Mouse (Mus musculus) limb, embryonic 10.5 days (tissue): ENCODE data around the gene Slc22a4. TPM values are rescaled to one million over a fixed set of nuclear protein-coding genes. Genes with fewer than 3 reads are reported as not detected.
"Not testable (repeated sequence)": the region's sequence is repeated elsewhere in the genome, so short reads cannot be mapped to it uniquely, and the experiment has no call there.

Experiments
- DNase-seq: peaks from one replicate; pipeline ENCODE4 v3.0.0-alpha.2; 2017; ENCODE audit warnings: low spot score
- H3K27ac ChIP-seq: fragments of 300-500 bp; sonication (generic); 2 replicates; pipeline ENCODE4 v1.5.1; 2016; ENCODE audit warnings: mild to moderate bottlenecking
- H3K27me3 ChIP-seq: fragments of 300-500 bp; sonication (generic); 2 replicates; pipeline ENCODE4 v1.6.1; 2016; ENCODE audit warnings: low read depth, mild to moderate bottlenecking; ENCODE audit not compliant: poor library complexity, severe bottlenecking
- H3K36me3 ChIP-seq: fragments of 300-500 bp; sonication (generic); 2 replicates; pipeline ENCODE4 v1.6.1; 2016; ENCODE audit warnings: mild to moderate bottlenecking, moderate library complexity
- H3K4me1 ChIP-seq: fragments of 300-500 bp; sonication (generic); 2 replicates; pipeline ENCODE4 v1.6.1; 2016
- H3K4me3 ChIP-seq: fragments of 300-500 bp; sonication (generic); 2 replicates; pipeline ENCODE4 v1.5.1; 2016; ENCODE audit warnings: mild to moderate bottlenecking, moderate library complexity
- H3K9me3 ChIP-seq: fragments of 300-500 bp; sonication (generic); replicated peaks from 2 replicates; pipeline ENCODE4 v1.6.1; 2016; ENCODE audit warnings: mild to moderate bottlenecking
- WGBS: fragments of 180-500 bp; shearing (Covaris S2); methylation state at CpG from one replicate; pipeline ENCODE4 v1.1.7; 2016; 5-methylcytosine and 5-hydroxymethylcytosine counted together
- polyA plus RNA-seq: library from polyadenylated mRNA; unstranded; fragments of >200 nt; fragmentation: Nextera tagmentation; extraction: Ambion mirVana; gene quantifications from 2 replicates; pipeline ENCODE4 v1.2.1, GENCODE M21; 2016

The Slc22a4 gene
- polyA plus RNA-seq, 1 experiment from 2014 or later, result 1.1 TPM

- Histone ChIP-seq H3K36me3 (peaks cover 45% of the 10 kb centered on the region), H3K4me3 (no peak overlapping the region), H3K4me1 (peaks cover 8% of the 10 kb centered on the region), H3K27me3 (no peaks in the 10 kb centered on the region), H3K27ac (no peak overlapping the region), H3K9me3 (no peaks in the 10 kb centered on the region)
- 86% methylated on average over 7 of the region's 7 CpGs for WGBS
- no peak for DNase-seq
Observed at GRCm38 (mm10) chr11:54051161-54051560, 23.3 kb upstream of the Slc22a4 start.

DNA sequence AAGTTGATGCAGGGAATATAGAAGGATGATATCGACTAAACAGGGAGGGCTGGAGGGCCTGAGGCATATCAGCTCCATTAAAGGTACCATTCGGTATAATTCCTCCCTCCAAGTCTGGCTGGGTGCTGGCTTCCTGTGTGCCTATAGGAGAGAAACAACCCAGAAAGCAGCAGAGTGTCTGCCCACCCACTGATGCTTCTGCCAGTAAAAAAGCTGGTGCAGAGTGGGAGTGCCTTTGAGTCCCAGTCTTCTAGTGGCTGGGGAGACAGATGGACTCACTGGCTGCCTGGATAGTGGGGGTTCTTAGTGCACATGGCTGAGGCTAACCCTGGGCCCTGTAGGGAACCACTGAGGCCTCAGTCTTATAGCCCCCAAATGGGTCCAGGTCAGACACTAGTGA is 22.3 kb upstream of the Slc22a4 start:
- H3K4me3 ChIP-seq, result no peak overlapping the region
- H3K4me1 ChIP-seq, result no peaks in the 10 kb centered on the region
- H3K36me3 ChIP-seq, result peaks cover 36% of the 10 kb centered on the region
- H3K27me3 ChIP-seq, result no peaks in the 10 kb centered on the region
- H3K9me3 ChIP-seq, result no peaks in the 10 kb centered on the region
- DNase-seq, result no peak
- no peak overlapping the region for H3K27ac ChIP-seq
- WGBS, result 84% methylated on average over 2 of the region's 2 CpGs

- no peak overlapping the region for H3K4me3 ChIP-seq
- no peaks in the 10 kb centered on the region for H3K4me1 ChIP-seq
- H3K27me3 ChIP-seq, result no peaks in the 10 kb centered on the region
- WGBS, result 94% methylated on average over 6 of the region's 6 CpGs
- DNase-seq, result no peak
- no peaks in the 10 kb centered on the region for H3K9me3 ChIP-seq
- H3K36me3 ChIP-seq, result no peaks in the 10 kb centered on the region
- H3K27ac ChIP-seq, result no peak overlapping the region
Observed at GRCm38 (mm10) chr11:54040676-54041075, 12.8 kb upstream of the Slc22a4 start.

DNA sequence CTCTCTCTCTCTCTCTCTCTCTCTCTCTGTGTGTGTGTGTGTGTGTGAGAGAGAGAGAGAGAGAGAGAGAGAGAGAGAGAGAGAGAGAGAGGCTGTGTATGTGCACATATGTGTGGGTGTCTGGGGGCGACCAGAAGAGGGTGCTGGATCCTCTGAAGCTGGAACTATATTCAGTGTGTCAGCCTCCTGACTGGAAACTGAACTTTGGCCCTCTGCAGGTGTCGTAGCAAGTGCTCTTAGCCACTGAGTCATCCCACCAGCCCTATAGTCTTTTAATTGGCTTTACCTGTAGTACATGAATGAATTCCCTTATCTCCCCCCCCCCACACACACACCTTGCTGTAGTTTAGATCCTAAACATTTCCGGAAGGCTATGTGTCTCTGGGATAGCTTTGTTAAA is 5.0 kb upstream of the Slc22a4 start:
- not testable (repeated sequence) for H3K4me3 ChIP-seq, DNase-seq, H3K36me3 ChIP-seq, H3K27ac ChIP-seq, H3K9me3 ChIP-seq
- Histone ChIP-seq H3K27me3 (peaks cover 21% of the 10 kb centered on the region), H3K4me1 (peaks cover 11% of the 10 kb centered on the region)
- WGBS, result 90% methylated on average over 2 of the region's 3 CpGs

GRCm38 (mm10) chr11:54028997-54029396 is 1.1 kb upstream of the Slc22a4 start:
- Histone ChIP-seq H3K36me3 (no peaks in the 10 kb centered on the region), H3K4me3 (peak overlapping the region; percentile 58), H3K9me3 (no peaks in the 10 kb centered on the region), H3K4me1 (peaks cover 18% of the 10 kb centered on the region), H3K27ac (peak overlapping the region; percentile 76; the same call in 1 of the 2 replicates), H3K27me3 (peaks cover 51% of the 10 kb centered on the region)
- no peak for DNase-seq
- 78% methylated on average over 4 of the region's 4 CpGs for WGBS

- peaks cover 51% of the 10 kb centered on the region for H3K27me3 ChIP-seq
- no peaks in the 10 kb centered on the region for H3K36me3 ChIP-seq
- H3K27ac ChIP-seq, result peak overlapping the region; percentile 76; the same call in 1 of the 2 replicates
- WGBS, result 19% methylated on average over 31 of the region's 31 CpGs
- no peaks in the 10 kb centered on the region for H3K9me3 ChIP-seq
- peaks cover 18% of the 10 kb centered on the region for H3K4me1 ChIP-seq
- H3K4me3 ChIP-seq, result peak overlapping the region; percentile 58
- peak; percentile 39 for DNase-seq
Observed at GRCm38 (mm10) chr11:54027131-54028043, 503 bp downstream of the Slc22a4 start.

DNA sequence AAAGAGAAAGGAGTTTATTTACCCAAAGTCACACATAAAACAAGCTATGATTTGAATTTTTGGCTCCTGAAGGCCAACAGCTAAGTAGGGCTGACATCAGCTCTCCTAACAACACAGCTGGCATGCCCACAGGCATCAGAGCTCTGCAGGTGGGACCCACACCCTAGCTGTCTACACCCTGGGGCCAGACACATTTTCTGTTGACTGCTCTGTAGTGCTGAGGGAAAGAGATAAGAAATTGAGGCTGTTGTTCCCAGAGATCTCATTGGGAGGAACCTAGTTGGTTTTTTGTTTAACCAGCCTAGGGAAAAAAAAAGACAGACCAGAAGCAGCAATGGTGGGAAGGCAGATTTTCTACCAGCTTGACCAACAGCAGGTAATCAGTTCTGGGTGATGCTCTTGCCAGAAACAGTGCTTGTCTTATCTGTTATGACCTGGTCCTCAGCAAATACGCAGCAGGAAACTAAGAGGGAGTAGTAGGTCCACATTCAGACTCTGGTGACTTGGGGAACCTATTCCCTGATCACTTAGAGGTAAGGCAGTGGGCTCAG is 1.3 kb downstream of the Slc22a4 start:
- H3K9me3 ChIP-seq, result no peaks in the 10 kb centered on the region
- H3K36me3 ChIP-seq, result no peaks in the 10 kb centered on the region
- peaks cover 18% of the 10 kb centered on the region for H3K4me1 ChIP-seq
- H3K27ac ChIP-seq, result no peak overlapping the region
- DNase-seq, result no peak
- H3K27me3 ChIP-seq, result peaks cover 51% of the 10 kb centered on the region
- no peak overlapping the region for H3K4me3 ChIP-seq
- WGBS, result 74% methylated on average over 1 of the region's 1 CpGs

DNA sequence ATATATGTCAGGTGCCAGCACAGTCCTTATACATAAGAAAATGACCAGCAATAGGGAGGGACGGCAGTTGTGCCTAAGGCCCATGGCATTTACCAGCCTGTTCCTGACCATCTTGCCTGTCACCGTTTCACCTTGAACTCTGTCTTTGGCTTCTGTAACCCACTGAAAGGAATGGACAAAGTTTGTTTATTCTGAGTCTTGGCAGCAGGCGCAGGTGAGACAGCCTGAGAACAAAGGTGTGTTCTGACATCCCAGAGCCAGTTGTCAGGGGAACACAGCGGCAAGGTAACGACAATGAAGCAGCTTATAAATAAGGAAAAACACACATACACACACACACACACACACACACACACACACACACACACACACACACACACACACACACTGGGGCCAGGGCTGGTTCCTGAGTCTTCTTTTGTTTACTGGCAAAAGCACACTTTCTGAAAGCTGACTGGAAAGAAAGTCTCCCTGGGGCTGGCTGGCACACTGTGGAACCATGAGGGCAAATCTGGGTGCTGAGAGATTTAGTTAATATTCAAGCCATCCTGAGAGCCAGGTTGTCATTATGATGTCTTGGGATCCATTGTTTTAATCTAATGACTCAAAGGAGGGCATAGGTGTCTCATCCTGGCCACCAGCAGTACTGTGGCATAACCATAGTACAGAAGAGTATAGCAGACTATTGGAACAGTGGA is 6.3 kb downstream of the Slc22a4 start:
- Histone ChIP-seq H3K27ac (no peak overlapping the region), H3K9me3 (no peaks in the 10 kb centered on the region), H3K4me1 (0 out of 2 replicates have a peak, but pooled peaks cover 3% of the 10 kb centered on the region), H3K27me3 (peaks cover 17% of the 10 kb centered on the region), H3K4me3 (no peak overlapping the region), H3K36me3 (no peaks in the 10 kb centered on the region)
- 93% methylated on average over 5 of the region's 5 CpGs for WGBS
- DNase-seq, result no peak

- H3K4me1 ChIP-seq, result 0 out of 2 replicates have a peak, but pooled peaks cover 3% of the 10 kb centered on the region
- 0 out of 2 replicates have a peak overlapping the region, but pooled peaks have one; percentile 42 for H3K27ac ChIP-seq
- 81% methylated on average over 3 of the region's 3 CpGs for WGBS
- no peaks in the 10 kb centered on the region for H3K9me3 ChIP-seq
- H3K4me3 ChIP-seq, result no peak overlapping the region
- H3K36me3 ChIP-seq, result no peaks in the 10 kb centered on the region
- no peak for DNase-seq
- H3K27me3 ChIP-seq, result no peaks in the 10 kb centered on the region
Observed at GRCm38 (mm10) chr11:54018893-54019732, 8.8 kb downstream of the Slc22a4 start.

GRCm38 (mm10) chr11:54017596-54017995 is 10.3 kb downstream of the Slc22a4 start:
- Histone ChIP-seq H3K27me3 (no peaks in the 10 kb centered on the region), H3K4me3 (no peak overlapping the region), H3K36me3 (no peaks in the 10 kb centered on the region), H3K27ac (no peak overlapping the region), H3K4me1 (0 out of 2 replicates have a peak, but pooled peaks cover 3% of the 10 kb centered on the region), H3K9me3 (no peaks in the 10 kb centered on the region)
- DNase-seq, result no peak
- 87% methylated on average over 4 of the region's 4 CpGs for WGBS

- no peaks in the 10 kb centered on the region for H3K27me3 ChIP-seq
- WGBS, result 70% methylated on average over 8 of the region's 8 CpGs
- no peaks in the 10 kb centered on the region for H3K36me3 ChIP-seq
- DNase-seq, result no peak
- no peak overlapping the region for H3K4me3 ChIP-seq
- 0 out of 2 replicates have a peak, but pooled peaks cover 3% of the 10 kb centered on the region for H3K4me1 ChIP-seq
- H3K9me3 ChIP-seq, result no peaks in the 10 kb centered on the region
- H3K27ac ChIP-seq, result no peak overlapping the region
Observed at GRCm38 (mm10) chr11:54016051-54016450, 11.8 kb downstream of the Slc22a4 start.

DNA sequence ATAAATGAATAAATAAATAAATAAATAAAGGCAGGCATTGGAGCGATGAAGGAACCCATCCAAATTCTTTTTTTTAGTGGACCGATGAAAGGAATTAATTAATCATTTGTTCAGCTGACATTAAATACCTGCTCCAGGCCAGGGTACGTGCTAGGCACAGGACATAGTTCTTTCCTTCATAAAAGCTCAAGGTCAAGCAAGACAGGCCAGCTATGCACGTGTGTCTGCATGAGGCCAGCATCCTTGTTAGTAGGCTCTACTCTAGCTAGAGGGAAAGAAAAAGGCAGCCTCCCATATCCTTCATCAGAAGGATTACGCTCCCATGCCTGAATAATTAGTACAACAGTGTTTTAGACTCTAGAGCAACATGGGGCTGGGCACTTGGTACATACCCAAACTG is 14.9 kb downstream of the Slc22a4 start:
- H3K27me3 ChIP-seq, result no peaks in the 10 kb centered on the region
- peaks cover 11% of the 10 kb centered on the region for H3K4me1 ChIP-seq
- 88% methylated on average over 5 of the region's 5 CpGs for WGBS
- no peaks in the 10 kb centered on the region for H3K9me3 ChIP-seq
- DNase-seq, result no peak
- H3K36me3 ChIP-seq, result no peaks in the 10 kb centered on the region
- H3K27ac ChIP-seq, result no peak overlapping the region
- H3K4me3 ChIP-seq, result no peak overlapping the region
